Mouse (Mus musculus) embryonic facial prominence, embryonic 10.5 days (tissue): ENCODE results near the gene Clec2l. TPM values are rescaled to one million over a fixed set of nuclear protein-coding genes. Genes with fewer than 3 reads are reported as not detected.

Experiments
- DNase-seq: peaks from one replicate; pipeline ENCODE4 v3.0.0-alpha.2; 2017; ENCODE audit warnings: low spot score
- H3K27ac ChIP-seq: fragments of 300-500 bp; sonication (generic); replicated peaks from 2 replicates; pipeline ENCODE4 v1.5.1; 2016; ENCODE audit warnings: mild to moderate bottlenecking
- H3K27me3 ChIP-seq: fragments of 300-500 bp; sonication (generic); replicated peaks from 2 replicates; pipeline ENCODE4 v1.6.1; 2016; ENCODE audit warnings: low read depth, mild to moderate bottlenecking; ENCODE audit not compliant: poor library complexity, severe bottlenecking
- H3K36me3 ChIP-seq: fragments of 300-500 bp; sonication (generic); replicated peaks from 2 replicates; pipeline ENCODE4 v1.6.1; 2016; ENCODE audit warnings: mild to moderate bottlenecking, moderate library complexity
- H3K4me1 ChIP-seq: fragments of 300-500 bp; sonication (generic); 2 replicates; pipeline ENCODE4 v1.6.1; 2016
- H3K4me3 ChIP-seq: fragments of 300-500 bp; sonication (generic); 2 replicates; pipeline ENCODE4 v1.5.1; 2016; ENCODE audit warnings: mild to moderate bottlenecking, moderate library complexity
- H3K9me3 ChIP-seq: fragments of 300-500 bp; sonication (generic); 2 replicates; pipeline ENCODE4 v1.6.1; 2016; ENCODE audit warnings: mild to moderate bottlenecking
- WGBS: fragments of 180-500 bp; shearing (Covaris S2); methylation state at CpG from one replicate; pipeline ENCODE4 v1.1.7; 2016; 5-methylcytosine and 5-hydroxymethylcytosine counted together
- polyA plus RNA-seq: library from polyadenylated mRNA; unstranded; fragments of >200 nt; fragmentation: Nextera tagmentation; extraction: Ambion mirVana; gene quantifications from 2 replicates; pipeline ENCODE4 v1.2.1, GENCODE M21; 2016

Gene Clec2l
- polyA plus RNA-seq, 1 experiment from 2014 or later: 0.97 TPM

GRCm38 (mm10) chr6:38676723-38677122, 13.9 kb downstream of the Clec2l start:
- H3K27me3 ChIP-seq: no peaks in the 10 kb centered on the region

GRCm38 (mm10) chr6:38677629-38678028, 14.8 kb downstream of the Clec2l start:
- Histone ChIP-seq H3K4me1 (peaks cover 3% of the 10 kb centered on the region; the same call in 1 of the 2 replicates), H3K27me3 (no peaks in the 10 kb centered on the region), H3K4me3 (no peak overlapping the region), H3K9me3 (no peaks in the 10 kb centered on the region), H3K27ac (no peak overlapping the region), H3K36me3 (no peaks in the 10 kb centered on the region)
- WGBS: 70% methylated on average over 9 of the region's 9 CpGs
- no peak for DNase-seq

More at GRCm38 (mm10) chr6:38676723-38677122, 13.9 kb downstream of the Clec2l start:
- WGBS: 81% methylated on average over 14 of the region's 14 CpGs
- H3K27ac ChIP-seq: no peak overlapping the region
- H3K4me1 ChIP-seq: no peaks in the 10 kb centered on the region
- no peak overlapping the region for H3K4me3 ChIP-seq
- no peaks in the 10 kb centered on the region for H3K36me3 ChIP-seq
- no peak for DNase-seq
- H3K9me3 ChIP-seq: no peaks in the 10 kb centered on the region

GRCm38 (mm10) chr6:38682532-38682931, 19.7 kb downstream of the Clec2l start:
- Histone ChIP-seq H3K27ac (no peak overlapping the region), H3K9me3 (no peaks in the 10 kb centered on the region), H3K4me1 (peaks cover 4% of the 10 kb centered on the region; the same call in 1 of the 2 replicates), H3K36me3 (peaks cover 11% of the 10 kb centered on the region), H3K4me3 (no peak overlapping the region), H3K27me3 (no peaks in the 10 kb centered on the region)
- DNase-seq: no peak
- 69% methylated on average over 2 of the region's 2 CpGs for WGBS

GRCm38 (mm10) chr6:38687216-38687615, 24.3 kb downstream of the Clec2l start:
- no peak for DNase-seq
- Histone ChIP-seq H3K4me3 (no peak overlapping the region), H3K9me3 (no peaks in the 10 kb centered on the region), H3K4me1 (peaks cover 10% of the 10 kb centered on the region), H3K27me3 (no peaks in the 10 kb centered on the region), H3K27ac (no peak overlapping the region), H3K36me3 (peaks cover 38% of the 10 kb centered on the region)
- WGBS: 64% methylated on average over 11 of the region's 11 CpGs

GRCm38 (mm10) chr6:38688841-38689240, 26.0 kb downstream of the Clec2l start:
- Histone ChIP-seq H3K4me1 (peaks cover 7% of the 10 kb centered on the region), H3K27ac (no peak overlapping the region), H3K27me3 (no peaks in the 10 kb centered on the region), H3K4me3 (no peak overlapping the region), H3K9me3 (no peaks in the 10 kb centered on the region), H3K36me3 (peaks cover 54% of the 10 kb centered on the region)
- no peak for DNase-seq
- WGBS: 96% methylated on average over 10 of the region's 10 CpGs

GRCm38 (mm10) chr6:38690615-38691014, 27.7 kb downstream of the Clec2l start:
- Histone ChIP-seq H3K36me3 (peaks cover 69% of the 10 kb centered on the region), H3K9me3 (no peaks in the 10 kb centered on the region)
- WGBS: 85% methylated on average over 4 of the region's 4 CpGs

GRCm38 (mm10) chr6:38691052-38691451, 28.2 kb downstream of the Clec2l start:
- no peak for DNase-seq
- Histone ChIP-seq H3K9me3 (no peaks in the 10 kb centered on the region), H3K4me3 (no peak overlapping the region), H3K27me3 (no peaks in the 10 kb centered on the region), H3K36me3 (peaks cover 73% of the 10 kb centered on the region), H3K4me1 (peaks cover 7% of the 10 kb centered on the region), H3K27ac (no peak overlapping the region)
- WGBS: 94% methylated on average over 5 of the region's 5 CpGs

More at GRCm38 (mm10) chr6:38690615-38691014, 27.7 kb downstream of the Clec2l start:
- Histone ChIP-seq H3K27me3 (no peaks in the 10 kb centered on the region), H3K4me3 (no peak overlapping the region), H3K4me1 (peaks cover 7% of the 10 kb centered on the region), H3K27ac (no peak overlapping the region)
- no peak for DNase-seq

- H3K4me1 ChIP-seq: peaks cover 7% of the 10 kb centered on the region
- 87% methylated on average over 6 of the region's 6 CpGs for WGBS
- no peak overlapping the region for H3K4me3 ChIP-seq
- no peaks in the 10 kb centered on the region for H3K27me3 ChIP-seq
- H3K9me3 ChIP-seq: no peaks in the 10 kb centered on the region
- H3K27ac ChIP-seq: no peak overlapping the region
- no peak for DNase-seq
- peaks cover 77% of the 10 kb centered on the region for H3K36me3 ChIP-seq
Measured at GRCm38 (mm10) chr6:38692556-38692955, 29.7 kb downstream of the Clec2l start.

- Histone ChIP-seq H3K27me3 (no peaks in the 10 kb centered on the region), H3K4me1 (peaks cover 7% of the 10 kb centered on the region), H3K9me3 (no peaks in the 10 kb centered on the region), H3K27ac (no peak overlapping the region), H3K4me3 (no peak overlapping the region), H3K36me3 (peaks cover 83% of the 10 kb centered on the region)
- DNase-seq: peak; percentile 79
- 29% methylated on average over 9 of the region's 9 CpGs for WGBS
Measured at GRCm38 (mm10) chr6:38695380-38696054, 32.6 kb downstream of the Clec2l start.

- no peak for DNase-seq
- Histone ChIP-seq H3K27me3 (no peaks in the 10 kb centered on the region), H3K36me3 (peaks cover 94% of the 10 kb centered on the region), H3K4me1 (peaks cover 12% of the 10 kb centered on the region), H3K4me3 (no peak overlapping the region), H3K27ac (no peak overlapping the region), H3K9me3 (no peaks in the 10 kb centered on the region)
- WGBS: 85% methylated on average over 9 of the region's 9 CpGs
Measured at GRCm38 (mm10) chr6:38696570-38696969, 33.7 kb downstream of the Clec2l start.

- WGBS: 96% methylated on average over 18 of the region's 18 CpGs
- DNase-seq: no peak
- no peak overlapping the region for H3K4me3 ChIP-seq
- H3K36me3 ChIP-seq: peaks cover 94% of the 10 kb centered on the region
- no peak overlapping the region for H3K27ac ChIP-seq
- no peaks in the 10 kb centered on the region for H3K9me3 ChIP-seq
- H3K27me3 ChIP-seq: no peaks in the 10 kb centered on the region
- H3K4me1 ChIP-seq: peaks cover 21% of the 10 kb centered on the region
Measured at GRCm38 (mm10) chr6:38698233-38698889, 35.5 kb downstream of the Clec2l start.

GRCm38 (mm10) chr6:38701421-38701820, 38.6 kb downstream of the Clec2l start:
- Histone ChIP-seq H3K4me1 (peaks cover 31% of the 10 kb centered on the region), H3K27ac (no peak overlapping the region), H3K4me3 (no peak overlapping the region), H3K36me3 (peaks cover 93% of the 10 kb centered on the region), H3K27me3 (no peaks in the 10 kb centered on the region), H3K9me3 (no peaks in the 10 kb centered on the region)
- no peak for DNase-seq
- 61% methylated on average over 2 of the region's 2 CpGs for WGBS
